Mouse (Mus musculus): Measurements from ENCODE around the gene Phgr1. TPM values are rescaled to one million over a fixed set of nuclear protein-coding genes. Genes with fewer than 3 reads are reported as not detected.
A peak's percentile ranks its signal among the peaks of the same experiment; 100 is the strongest.

Phgr1 gene
- total and polyA plus RNA-seq, 2 experiments: 1.6 TPM; not detected in 1

GRCm38 (mm10) chr2:118728337-118728736, 44.2 kb upstream of the Phgr1 start, which contains the start of gene Plcb2:
Plcb2 (minus strand) TSS chr2:118728438.
- Histone ChIP-seq H3K4me3 (ENCODE audit: insufficient read depth, low read depth, low read length) (peak within 1 kb of the TSS; percentile 41), H3K4me1 (ENCODE audit: control insufficient read depth, insufficient read depth, low read length) (no peaks in the 10 kb centered on the region), H3K27ac (replicated peaks; ENCODE audit: insufficient read depth, low read depth, low read length) (no peak within 1 kb of the TSS; the same call in 1 of the 2 replicates), H3K36me3 (ENCODE audit: control insufficient read depth, insufficient read depth, low read length) (no peaks in the 10 kb centered on the region), H3K79me2 (ENCODE audit: control insufficient read depth, insufficient read depth, low read length) (no peaks in the 10 kb centered on the region), H3K9ac (ENCODE audit: low read depth, low read length) (peak within 1 kb of the TSS; percentile 51), H3K27me3 (ENCODE audit: control insufficient read depth, insufficient read depth, low read length) (no peaks in the 10 kb centered on the region)
- no peak for DNase-seq (ENCODE audit: extremely low read depth, low read depth, low spot score)
- 43% methylated on average over 7 of the region's 7 CpGs for WGBS
- TF ChIP-seq POLR2A (IDR thresholded peaks at IDR 0.05; ENCODE audit: extremely low read depth, insufficient read depth, low read length) (no peak), CTCF (IDR thresholded peaks at IDR 0.05; ENCODE audit: low read depth, low read length) (no peak)

GRCm38 (mm10) chr2:118729194-118729593, 43.4 kb upstream of the Phgr1 start:
- H3K79me2 ChIP-seq (ENCODE audit: control insufficient read depth, insufficient read depth, low read length): no peaks in the 10 kb centered on the region
- no peak for DNase-seq (ENCODE audit: extremely low read depth, low read depth, low spot score)
- 57% methylated on average over 4 of the region's 4 CpGs for WGBS
- no peaks in the 10 kb centered on the region for H3K36me3 ChIP-seq (ENCODE audit: control insufficient read depth, insufficient read depth, low read length)
- TF ChIP-seq CTCF (IDR thresholded peaks at IDR 0.05; ENCODE audit: low read depth, low read length) (no peak), POLR2A (IDR thresholded peaks at IDR 0.05; ENCODE audit: extremely low read depth, insufficient read depth, low read length) (no peak)
- H3K27me3 ChIP-seq (ENCODE audit: control insufficient read depth, insufficient read depth, low read length): no peaks in the 10 kb centered on the region
- H3K27ac ChIP-seq (replicated peaks; ENCODE audit: insufficient read depth, low read depth, low read length): no peak overlapping the region
- no peaks in the 10 kb centered on the region for H3K4me1 ChIP-seq (ENCODE audit: control insufficient read depth, insufficient read depth, low read length)
- H3K4me3 ChIP-seq (ENCODE audit: insufficient read depth, low read depth, low read length): no peak overlapping the region
- H3K9ac ChIP-seq (ENCODE audit: low read depth, low read length): no peak overlapping the region

- Histone ChIP-seq H3K27ac (replicated peaks; ENCODE audit: insufficient read depth, low read depth, low read length) (no peak overlapping the region), H3K27me3 (ENCODE audit: control insufficient read depth, insufficient read depth, low read length) (no peaks in the 10 kb centered on the region), H3K36me3 (ENCODE audit: control insufficient read depth, insufficient read depth, low read length) (no peaks in the 10 kb centered on the region), H3K4me3 (ENCODE audit: insufficient read depth, low read depth, low read length) (no peak overlapping the region), H3K79me2 (ENCODE audit: control insufficient read depth, insufficient read depth, low read length) (no peaks in the 10 kb centered on the region), H3K4me1 (ENCODE audit: control insufficient read depth, insufficient read depth, low read length) (no peaks in the 10 kb centered on the region), H3K9ac (ENCODE audit: low read depth, low read length) (no peak overlapping the region)
- no peak for TF ChIP-seq POLR2A (IDR thresholded peaks at IDR 0.05; ENCODE audit: extremely low read depth, insufficient read depth, low read length)
- DNase-seq (ENCODE audit: extremely low read depth, low read depth, low spot score): no peak
- WGBS: 30% methylated on average over 8 of the region's 8 CpGs
These were observed 42.5 kb upstream of the Phgr1 start for GRCm38 (mm10) chr2:118729816-118730621.

GRCm38 (mm10) chr2:118730622-118730915, 42.0 kb upstream of the Phgr1 start:
- no peaks in the 10 kb centered on the region for H3K27me3 ChIP-seq (ENCODE audit: control insufficient read depth, insufficient read depth, low read length)
- 20% methylated on average over 3 of the region's 3 CpGs for WGBS
- H3K9ac ChIP-seq (ENCODE audit: low read depth, low read length): no peak overlapping the region
- H3K27ac ChIP-seq (replicated peaks; ENCODE audit: insufficient read depth, low read depth, low read length): no peak overlapping the region
- no peak overlapping the region for H3K4me3 ChIP-seq (ENCODE audit: insufficient read depth, low read depth, low read length)
- H3K79me2 ChIP-seq (ENCODE audit: control insufficient read depth, insufficient read depth, low read length): no peaks in the 10 kb centered on the region
- H3K36me3 ChIP-seq (ENCODE audit: control insufficient read depth, insufficient read depth, low read length): no peaks in the 10 kb centered on the region
- no peaks in the 10 kb centered on the region for H3K4me1 ChIP-seq (ENCODE audit: control insufficient read depth, insufficient read depth, low read length)
- TF ChIP-seq CTCF (IDR thresholded peaks at IDR 0.05; ENCODE audit: low read depth, low read length) (peak; percentile 84), POLR2A (IDR thresholded peaks at IDR 0.05; ENCODE audit: extremely low read depth, insufficient read depth, low read length) (no peak)
- DNase-seq (ENCODE audit: extremely low read depth, low read depth, low spot score): no peak

GRCm38 (mm10) chr2:118731981-118732380, 40.6 kb upstream of the Phgr1 start:
- no peaks in the 10 kb centered on the region for H3K79me2 ChIP-seq (ENCODE audit: control insufficient read depth, insufficient read depth, low read length)
- H3K4me1 ChIP-seq (ENCODE audit: control insufficient read depth, insufficient read depth, low read length): no peaks in the 10 kb centered on the region
- no peaks in the 10 kb centered on the region for H3K27me3 ChIP-seq (ENCODE audit: control insufficient read depth, insufficient read depth, low read length)
- no peak overlapping the region for H3K9ac ChIP-seq (ENCODE audit: low read depth, low read length)
- no peak for TF ChIP-seq POLR2A (IDR thresholded peaks at IDR 0.05; ENCODE audit: extremely low read depth, insufficient read depth, low read length)
- TF ChIP-seq CTCF (IDR thresholded peaks at IDR 0.05; ENCODE audit: low read depth, low read length): no peak
- no peak overlapping the region for H3K27ac ChIP-seq (replicated peaks; ENCODE audit: insufficient read depth, low read depth, low read length)
- 80% methylated on average over 5 of the region's 5 CpGs for WGBS
- no peak for DNase-seq (ENCODE audit: extremely low read depth, low read depth, low spot score)
- H3K36me3 ChIP-seq (ENCODE audit: control insufficient read depth, insufficient read depth, low read length): no peaks in the 10 kb centered on the region
- H3K4me3 ChIP-seq (ENCODE audit: insufficient read depth, low read depth, low read length): no peak overlapping the region

GRCm38 (mm10) chr2:118733341-118733740, 39.2 kb upstream of the Phgr1 start:
- H3K9ac ChIP-seq (ENCODE audit: low read depth, low read length): no peak overlapping the region
- no peaks in the 10 kb centered on the region for H3K79me2 ChIP-seq (ENCODE audit: control insufficient read depth, insufficient read depth, low read length)
- no peak for DNase-seq (ENCODE audit: extremely low read depth, low read depth, low spot score)
- H3K27ac ChIP-seq (replicated peaks; ENCODE audit: insufficient read depth, low read depth, low read length): no peak overlapping the region
- TF ChIP-seq CTCF (IDR thresholded peaks at IDR 0.05; ENCODE audit: low read depth, low read length) (no peak), POLR2A (IDR thresholded peaks at IDR 0.05; ENCODE audit: extremely low read depth, insufficient read depth, low read length) (no peak)
- no peaks in the 10 kb centered on the region for H3K36me3 ChIP-seq (ENCODE audit: control insufficient read depth, insufficient read depth, low read length)
- H3K27me3 ChIP-seq (ENCODE audit: control insufficient read depth, insufficient read depth, low read length): no peaks in the 10 kb centered on the region
- WGBS: 71% methylated on average over 5 of the region's 5 CpGs
- no peak overlapping the region for H3K4me3 ChIP-seq (ENCODE audit: insufficient read depth, low read depth, low read length)
- H3K4me1 ChIP-seq (ENCODE audit: control insufficient read depth, insufficient read depth, low read length): no peaks in the 10 kb centered on the region

Measured in liver, adult 2 months (tissue).